Mouse (Mus musculus): ENCODE results near the gene Hoxd3.
A peak's percentile ranks its signal among the peaks of the same experiment; 100 is the strongest.

Hoxd3 gene

DNA sequence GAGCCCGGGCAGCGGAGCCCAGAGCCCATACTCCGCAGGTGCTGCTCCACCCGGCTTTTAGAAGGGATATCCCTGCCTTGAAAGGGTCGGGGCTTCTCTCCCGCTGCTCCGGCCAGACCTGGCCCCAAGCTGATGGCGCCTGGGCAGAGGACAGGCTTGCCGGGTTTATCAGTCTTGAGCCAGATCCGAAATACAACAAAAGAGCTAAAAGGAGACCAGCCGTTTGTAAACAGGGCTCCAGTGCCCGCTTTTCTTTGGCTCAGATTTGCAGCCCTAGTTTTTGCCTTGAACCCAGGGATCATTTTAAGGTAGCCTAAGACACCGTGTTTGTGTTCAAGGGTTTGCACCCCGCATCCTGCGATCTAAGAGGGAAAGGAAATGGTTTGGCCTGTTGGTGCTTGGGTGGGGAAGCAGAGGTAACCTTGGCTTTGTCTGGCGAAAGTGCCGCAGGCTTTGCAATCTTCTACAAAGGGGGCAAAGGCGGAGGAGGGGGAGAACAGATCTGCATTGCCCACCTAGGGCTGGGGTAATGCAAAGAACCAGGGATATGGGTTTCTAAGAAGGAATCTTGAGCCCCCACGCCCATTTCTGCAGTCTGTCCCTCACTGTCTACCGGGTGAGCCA is 18.8 kb upstream of the Hoxd3 start:
- DNase-seq (ENCODE audit: low spot score): no peak

DNA sequence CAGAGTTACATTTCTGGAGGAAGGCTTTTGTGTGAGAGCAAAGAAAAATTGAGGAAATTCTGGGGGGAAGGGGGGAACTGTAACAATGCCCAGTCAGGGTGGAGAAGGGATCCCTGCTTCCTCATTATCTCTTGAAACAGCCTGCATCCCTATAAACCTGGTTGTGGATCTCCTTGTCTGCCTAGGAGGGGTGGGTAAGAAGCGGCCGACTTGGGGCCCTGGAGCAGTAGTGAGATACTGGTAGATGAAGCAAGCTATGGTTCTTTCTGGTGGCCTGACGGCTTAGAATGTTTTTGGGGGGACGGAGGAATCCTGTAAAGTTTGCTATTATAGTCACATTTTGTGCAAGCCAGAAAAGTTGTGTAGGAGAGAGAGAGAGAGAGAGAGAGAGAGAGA is 18.3 kb upstream of the Hoxd3 start:
- no peak for DNase-seq (ENCODE audit: low spot score)

DNA sequence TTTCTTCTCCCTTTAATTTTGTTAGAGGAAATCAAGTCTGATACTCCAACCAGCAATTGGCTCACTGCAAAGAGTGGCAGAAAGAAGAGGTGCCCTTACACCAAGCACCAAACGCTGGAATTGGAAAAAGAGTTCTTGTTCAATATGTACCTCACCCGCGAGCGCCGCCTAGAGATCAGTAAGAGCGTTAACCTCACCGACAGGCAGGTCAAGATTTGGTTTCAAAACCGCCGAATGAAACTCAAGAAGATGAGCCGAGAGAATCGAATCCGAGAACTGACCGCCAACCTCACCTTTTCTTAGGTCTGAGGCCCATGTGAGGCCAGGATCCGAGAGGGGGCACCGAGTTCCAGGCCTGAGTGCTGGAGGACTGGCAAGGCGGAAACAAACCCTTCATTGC is 17.7 kb upstream of the Hoxd3 start:
- peak; percentile 85 for DNase-seq (ENCODE audit: low spot score)

DNA sequence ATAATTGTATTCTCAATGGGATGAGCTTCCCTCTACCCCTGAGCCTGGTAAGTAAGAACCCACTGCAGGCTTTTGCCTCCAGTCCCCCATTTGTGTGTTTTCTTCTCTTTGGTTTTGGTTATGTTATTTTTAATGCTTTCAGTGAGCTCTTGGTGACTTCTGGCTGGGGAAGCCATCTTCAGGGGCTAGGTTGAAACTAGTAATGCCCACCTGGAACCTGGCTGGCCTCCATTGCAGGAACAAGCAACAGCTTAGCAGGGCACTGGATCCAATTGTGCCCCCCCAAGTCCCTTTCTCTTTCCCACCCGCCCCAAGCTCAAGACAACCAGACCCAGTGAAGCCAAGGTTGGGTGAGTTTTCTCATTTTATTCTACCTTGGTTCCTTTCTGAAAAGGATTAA is 16.3 kb upstream of the Hoxd3 start:
- DNase-seq (ENCODE audit: low spot score): no peak

DNA sequence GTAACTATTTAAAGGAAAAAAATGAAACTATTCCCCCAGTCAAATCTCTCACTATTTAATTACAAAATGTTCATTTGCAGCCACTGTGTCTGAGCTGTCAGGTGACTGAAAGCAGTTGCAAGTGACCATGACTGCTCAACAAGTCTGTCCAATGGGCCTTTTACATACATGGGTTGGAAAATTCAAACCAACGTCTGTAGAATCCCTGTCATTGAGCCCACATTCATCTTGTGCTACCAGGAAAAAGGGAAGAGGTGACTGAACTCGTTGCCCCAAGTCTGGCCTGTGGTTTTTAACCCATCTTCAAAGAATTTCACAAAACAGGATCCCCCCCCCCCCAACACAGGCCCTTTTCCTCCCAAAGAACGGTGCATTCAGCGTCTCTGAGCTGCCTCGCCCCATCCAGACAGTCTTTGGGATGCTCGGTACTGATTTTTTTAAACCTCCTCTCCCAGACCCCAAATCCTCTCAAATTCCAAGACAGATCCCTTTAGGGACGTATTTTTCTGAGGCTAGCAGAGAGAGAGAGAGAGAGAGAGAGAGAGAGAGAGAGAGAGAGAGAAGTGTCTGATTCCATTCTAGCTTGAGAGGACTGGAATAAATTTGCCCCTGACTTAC is 15.8 kb upstream of the Hoxd3 start:
- no peak for DNase-seq (ENCODE audit: low spot score)

DNA sequence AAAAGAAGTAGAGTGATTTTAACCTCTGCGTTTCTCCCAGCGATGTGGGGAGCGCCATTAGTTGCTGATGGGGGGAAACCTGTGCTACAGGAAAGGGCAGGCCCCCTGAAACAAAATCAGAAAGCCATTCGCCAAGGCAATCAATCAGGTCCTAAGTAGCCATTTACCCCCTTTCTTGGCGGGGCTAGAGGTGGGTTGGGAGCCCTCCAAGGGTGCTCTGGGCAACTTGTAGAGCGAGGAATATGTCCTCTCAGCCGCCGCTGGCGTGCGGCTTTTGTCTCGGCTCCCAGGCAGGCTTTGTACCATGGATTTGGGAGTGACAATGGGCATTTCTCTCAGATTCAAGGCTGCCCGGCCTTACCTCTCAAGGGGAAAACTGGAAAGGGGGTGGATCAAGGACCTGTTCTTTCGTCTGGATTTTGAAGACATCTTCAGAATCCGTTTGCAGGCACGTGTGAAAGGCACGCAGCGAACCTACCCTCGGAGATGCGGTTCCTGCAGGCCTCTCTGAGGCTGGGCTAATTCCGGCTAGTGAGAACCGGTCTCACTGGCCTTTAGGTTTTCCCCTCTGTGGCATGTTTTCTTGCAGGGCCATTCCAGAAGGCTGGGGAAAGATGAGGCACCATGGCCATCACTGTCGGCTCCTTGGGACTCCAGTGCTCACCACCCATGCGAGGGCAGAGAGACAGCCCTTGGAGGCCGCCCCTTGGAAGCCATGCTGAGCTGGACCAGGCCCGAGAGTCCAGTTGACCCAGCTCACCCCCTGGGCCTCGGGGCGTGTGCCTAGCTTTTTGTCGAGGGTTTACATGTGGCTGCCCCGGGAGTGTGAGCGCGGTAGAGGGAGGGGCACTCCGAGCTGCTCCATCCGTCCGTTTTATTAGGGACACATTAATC is 15.0 kb upstream of the Hoxd3 start:
- no peak for DNase-seq (ENCODE audit: low spot score)

- DNase-seq (ENCODE audit: low spot score): no peak
Measured at GRCm38 (mm10) chr2:74697567-74698121, 14.1 kb upstream of the Hoxd3 start, which contains the start of gene Hoxd9. Gene Hoxd9, plus strand, starts transcription at chr2:74697727.

- no peak for DNase-seq (ENCODE audit: low spot score)
Measured at GRCm38 (mm10) chr2:74698201-74699052, 13.3 kb upstream of the Hoxd3 start.

GRCm38 (mm10) chr2:74699053-74699430 is 12.7 kb upstream of the Hoxd3 start:
- DNase-seq (ENCODE audit: low spot score): no peak

DNA sequence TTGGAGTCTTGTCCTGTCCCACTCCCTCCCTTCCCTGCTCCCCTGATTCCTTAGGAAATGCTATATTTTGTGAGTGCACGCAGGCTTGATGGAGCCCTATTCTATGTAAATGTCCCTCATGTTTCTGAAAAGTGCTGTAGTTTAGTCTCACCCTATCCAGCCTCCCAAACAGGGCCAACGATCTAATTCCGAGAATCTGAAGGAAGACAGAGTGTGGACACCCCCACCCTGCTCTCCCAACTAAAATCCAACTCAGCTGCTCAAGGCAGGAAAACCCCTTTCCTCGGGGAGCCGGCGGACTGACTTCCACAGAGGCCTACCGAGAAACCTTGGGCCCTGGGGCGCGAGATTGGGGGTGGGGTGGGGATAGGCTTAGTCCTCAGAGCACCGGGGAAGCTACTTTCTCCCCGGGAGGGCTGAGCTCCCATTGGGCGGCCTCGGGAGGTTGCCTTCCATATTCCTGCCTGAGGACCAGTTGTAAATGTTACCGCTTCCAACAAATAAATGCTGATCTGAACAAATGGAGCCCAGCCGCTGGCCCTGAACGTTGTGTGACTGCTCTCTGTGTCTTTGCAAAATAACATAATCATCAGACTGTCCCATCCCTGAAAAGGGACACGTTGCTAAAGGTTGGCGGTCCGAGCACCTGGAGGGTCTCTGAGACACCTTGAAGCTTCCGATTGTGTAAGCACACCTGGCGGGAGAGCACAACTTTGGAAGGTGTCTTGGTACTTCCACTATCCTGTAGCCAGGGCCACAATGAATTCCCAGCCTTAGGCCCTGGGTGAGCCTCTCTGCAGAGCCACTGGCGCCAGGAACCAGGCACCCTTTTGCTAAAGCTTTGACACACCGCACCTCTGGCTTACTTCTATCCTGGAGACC is 11.8 kb upstream of the Hoxd3 start:
- no peak for DNase-seq (ENCODE audit: low spot score)

- no peak for DNase-seq (ENCODE audit: low spot score)
Measured at GRCm38 (mm10) chr2:74700546-74701112, 11.1 kb upstream of the Hoxd3 start.

DNA sequence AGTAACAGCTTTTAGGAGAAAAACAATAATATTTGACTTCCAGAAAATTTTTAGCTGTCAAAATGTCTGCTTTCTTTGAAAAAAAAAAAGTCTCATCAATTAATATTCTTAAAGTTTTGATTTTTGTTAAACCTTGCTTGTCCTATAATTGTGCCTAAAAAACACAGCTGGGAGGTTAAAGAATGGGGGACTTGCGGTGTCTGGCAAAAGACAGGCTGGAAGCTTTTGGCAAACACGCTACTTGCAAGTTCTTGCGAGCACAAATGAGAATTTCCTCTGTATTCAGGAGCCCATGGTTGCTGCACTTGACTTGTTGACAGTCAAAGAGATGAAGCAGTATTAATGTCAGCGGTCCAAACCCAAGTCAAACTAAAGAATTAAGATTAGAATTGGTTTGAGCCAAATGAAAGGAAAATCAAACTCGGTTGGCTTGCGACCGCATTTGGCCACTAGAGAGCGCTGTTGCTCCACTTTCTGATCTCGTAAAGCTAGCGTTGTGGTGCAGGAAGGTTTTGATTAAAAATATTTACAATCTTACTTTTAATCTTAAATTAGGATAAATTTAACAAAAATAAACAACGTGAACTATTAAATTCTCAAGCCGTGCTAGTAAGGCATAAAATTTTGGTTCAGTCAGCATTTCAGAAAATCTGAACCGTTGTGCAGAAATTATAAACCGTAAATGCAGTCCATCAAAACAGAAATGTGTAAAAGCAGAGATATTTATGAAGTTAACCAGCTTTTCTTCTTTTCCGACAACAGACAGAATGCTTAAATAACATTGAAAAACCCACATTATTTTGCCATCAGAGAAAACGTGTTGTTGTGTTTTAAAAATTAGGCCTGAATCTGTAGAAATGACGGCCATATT is 9.5 kb upstream of the Hoxd3 start:
- DNase-seq (ENCODE audit: low spot score): peak; percentile 93

DNA sequence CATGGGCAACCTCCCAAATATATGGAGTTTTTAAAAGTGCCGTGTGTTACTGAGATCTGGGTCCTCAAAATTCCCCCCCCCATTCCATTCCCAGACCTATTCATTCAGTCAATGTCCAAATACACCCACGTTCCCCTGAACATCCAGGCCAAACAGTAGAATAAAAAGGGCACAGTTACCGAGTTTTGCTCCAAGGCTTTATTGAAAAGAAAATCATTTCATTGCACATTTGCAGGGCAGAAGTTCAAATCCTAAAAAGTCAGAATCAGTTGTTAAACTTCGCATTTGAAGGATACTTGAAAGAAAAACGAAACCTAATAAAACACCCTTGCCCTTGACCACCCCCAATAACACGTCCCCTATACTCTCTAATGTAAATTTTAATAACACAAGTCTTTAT is 8.9 kb upstream of the Hoxd3 start:
- DNase-seq (ENCODE audit: low spot score): no peak

GRCm38 (mm10) chr2:74703317-74703716 is 8.4 kb upstream of the Hoxd3 start:
- DNase-seq (ENCODE audit: low spot score): no peak

DNA sequence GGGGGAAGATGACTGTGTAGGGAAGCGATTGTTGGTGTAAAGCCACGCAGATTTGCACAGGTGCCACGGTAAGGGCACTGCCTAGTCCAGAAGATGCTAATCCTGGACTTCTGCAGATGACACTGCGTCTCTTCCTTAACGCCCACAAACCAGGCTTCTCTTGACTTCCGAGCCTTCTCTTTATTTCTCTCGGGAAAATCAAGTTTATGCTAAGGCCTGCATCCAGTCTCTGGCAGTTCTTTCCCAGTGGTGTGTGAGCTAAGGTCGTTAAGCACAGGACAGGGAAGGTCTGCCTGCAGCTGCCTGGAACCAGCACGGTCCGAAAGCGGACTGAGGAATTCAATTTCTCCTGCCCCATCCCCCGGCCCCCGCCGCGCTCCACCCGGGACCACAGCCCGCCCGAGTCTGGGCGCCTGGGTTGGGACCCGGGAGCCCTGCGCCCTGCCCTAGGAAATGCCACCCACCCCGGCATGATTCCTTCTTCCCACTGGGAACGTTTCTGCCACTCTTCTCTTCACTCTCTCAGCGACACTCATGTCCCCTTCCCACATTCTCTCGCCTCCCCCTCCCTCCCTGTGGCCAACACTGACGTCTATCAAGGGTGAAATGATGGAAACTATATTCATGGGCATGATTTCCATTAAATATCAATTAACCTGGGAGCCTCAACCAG is 7.9 kb upstream of the Hoxd3 start:
- no peak for DNase-seq (ENCODE audit: low spot score)

DNA sequence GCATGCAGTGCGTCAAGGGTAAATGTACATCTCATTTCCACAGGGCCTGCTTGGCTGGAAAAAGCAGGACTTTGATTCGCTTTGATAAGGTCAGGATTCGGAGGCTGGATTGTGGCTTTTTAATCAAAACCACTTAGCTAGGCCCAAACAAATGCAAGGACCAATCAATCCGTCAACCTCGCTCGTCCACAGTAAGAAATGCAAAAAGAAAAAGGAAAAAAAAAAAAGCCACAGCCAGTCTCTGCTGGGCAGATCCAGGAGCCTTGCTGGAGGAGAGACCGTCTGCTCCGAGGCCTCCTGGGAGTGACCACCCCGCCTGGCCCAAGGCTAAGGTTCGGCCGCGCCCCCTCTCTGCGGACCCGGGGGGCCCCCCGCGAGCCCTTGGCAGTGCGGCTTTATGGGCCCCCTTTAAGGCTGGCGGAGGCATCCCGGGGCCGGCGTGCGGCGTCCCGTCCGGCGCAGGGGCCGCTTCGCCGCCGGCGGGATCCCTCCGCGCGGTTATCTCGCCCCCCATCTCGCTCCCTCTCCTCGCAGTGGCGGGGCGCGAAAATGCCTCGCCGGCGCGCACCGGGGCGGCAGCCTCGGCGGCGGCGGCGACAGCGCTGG is 7.2 kb upstream of the Hoxd3 start, which contains the start of gene Hoxd8:
TSS of gene Hoxd8 (plus strand) at position 223 of the 606 bp plus-strand sequence.
- no peak for DNase-seq (ENCODE audit: low spot score)

GRCm38 (mm10) chr2:74704999-74705466 is 6.7 kb upstream of the Hoxd3 start:
- DNase-seq (ENCODE audit: low spot score): no peak

DNA sequence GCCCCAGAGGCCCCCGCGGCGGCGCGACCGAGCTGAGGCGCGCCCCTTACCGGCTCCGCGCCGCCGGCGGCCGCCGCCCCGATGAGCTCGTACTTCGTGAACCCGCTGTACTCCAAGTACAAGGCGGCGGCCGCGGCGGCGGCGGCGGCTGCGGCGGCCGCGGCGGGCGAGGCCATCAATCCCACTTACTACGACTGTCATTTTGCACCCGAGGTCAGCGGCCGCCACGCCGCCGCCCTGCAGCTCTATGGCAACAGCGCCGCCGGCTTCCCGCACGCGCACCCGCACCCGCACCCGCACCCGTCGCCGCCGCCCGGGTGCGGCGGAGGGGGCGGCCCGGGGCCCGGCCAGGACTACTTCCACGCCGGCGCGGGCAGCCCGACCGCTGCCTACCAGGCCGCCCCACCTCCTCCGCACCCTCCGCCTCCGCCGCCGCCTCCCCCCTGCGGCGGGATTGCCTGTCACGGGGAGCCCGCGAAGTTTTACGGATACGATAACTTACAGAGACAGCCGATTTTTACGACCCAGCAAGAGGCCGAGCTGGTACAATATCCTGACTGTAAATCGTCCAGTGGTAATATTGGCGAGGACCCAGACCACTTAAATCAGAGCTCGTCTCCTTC is 6.1 kb upstream of the Hoxd3 start:
- no peak for DNase-seq (ENCODE audit: low spot score)

Data from embryo, embryonic 10.5 days (tissue).